Mouse (Mus musculus): ENCODE measurements around the gene Ctnnbip1. TPM values are rescaled to one million over a fixed set of nuclear protein-coding genes. Genes with fewer than 3 reads are reported as not detected.

The Ctnnbip1 gene
- total RNA-seq, 1 experiment from 2014 or later, result 39.4 TPM

DNA sequence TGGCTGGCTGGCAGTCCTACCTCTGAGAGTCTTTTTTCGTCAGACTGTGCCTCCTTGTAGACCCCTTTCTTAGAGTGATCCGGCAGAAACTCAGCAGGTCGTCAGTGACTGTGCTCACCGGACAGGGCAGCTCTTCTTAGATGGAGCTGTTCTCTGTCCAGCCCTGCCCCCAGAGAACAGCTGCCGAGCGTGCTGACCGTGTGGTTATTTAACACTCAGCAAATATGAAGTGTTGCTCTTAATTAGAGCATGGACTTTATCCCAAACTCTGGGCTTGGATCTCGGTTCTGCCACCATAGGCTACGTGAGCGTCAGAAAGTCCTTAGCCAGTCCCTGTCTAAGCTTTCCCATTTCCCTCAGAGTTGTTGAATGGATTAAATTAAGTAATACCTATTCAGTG, 3.2 kb downstream of the Ctnnbip1 start:
- DNase-seq, result no peak

DNA sequence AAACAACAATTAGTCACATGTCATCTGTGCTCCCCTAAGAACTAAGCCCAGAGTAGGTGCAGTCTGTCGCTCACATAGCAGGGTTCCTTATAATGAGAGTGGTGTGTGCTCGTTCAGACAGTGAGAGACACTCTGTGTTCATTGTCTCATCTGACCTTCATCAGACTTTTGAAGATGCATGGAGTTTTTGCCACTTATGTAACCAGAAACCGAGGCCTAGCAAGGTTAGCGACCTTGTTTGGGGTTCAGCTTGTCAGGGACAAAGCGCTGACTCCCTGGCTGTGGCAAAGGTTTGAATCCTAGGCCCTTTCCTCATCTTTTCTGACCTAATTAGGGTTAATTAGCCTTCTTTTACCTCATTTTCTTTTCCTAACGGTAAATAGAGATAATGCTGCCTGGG, 5.9 kb downstream of the Ctnnbip1 start:
- no peak for DNase-seq

DNA sequence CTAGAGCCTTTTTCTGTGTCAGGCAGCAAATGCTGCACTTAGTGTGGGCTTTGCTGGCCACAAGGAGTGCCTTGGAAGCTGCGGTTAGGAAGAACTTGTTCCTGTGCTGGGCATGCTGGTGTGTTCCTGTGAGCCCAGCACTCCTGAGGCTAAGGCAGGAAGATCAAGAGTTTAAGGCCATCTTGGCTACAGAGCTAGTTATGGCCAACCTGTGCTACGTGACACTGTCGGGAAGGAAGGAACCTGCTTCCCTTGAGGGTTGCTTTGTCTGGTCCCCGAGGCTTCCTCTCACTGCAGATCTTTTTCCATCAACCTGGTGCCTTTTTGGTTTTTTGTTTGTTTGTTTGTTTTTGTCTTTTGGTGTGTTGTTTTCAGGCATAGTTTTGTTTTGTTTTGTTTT, 7.1 kb downstream of the Ctnnbip1 start:
- no peak for DNase-seq

- no peak for DNase-seq
These were observed 7.8 kb downstream of the Ctnnbip1 start for GRCm38 (mm10) chr4:149525811-149526210.

- no peak for DNase-seq
These were observed 8.3 kb downstream of the Ctnnbip1 start for GRCm38 (mm10) chr4:149526330-149526729.

DNA sequence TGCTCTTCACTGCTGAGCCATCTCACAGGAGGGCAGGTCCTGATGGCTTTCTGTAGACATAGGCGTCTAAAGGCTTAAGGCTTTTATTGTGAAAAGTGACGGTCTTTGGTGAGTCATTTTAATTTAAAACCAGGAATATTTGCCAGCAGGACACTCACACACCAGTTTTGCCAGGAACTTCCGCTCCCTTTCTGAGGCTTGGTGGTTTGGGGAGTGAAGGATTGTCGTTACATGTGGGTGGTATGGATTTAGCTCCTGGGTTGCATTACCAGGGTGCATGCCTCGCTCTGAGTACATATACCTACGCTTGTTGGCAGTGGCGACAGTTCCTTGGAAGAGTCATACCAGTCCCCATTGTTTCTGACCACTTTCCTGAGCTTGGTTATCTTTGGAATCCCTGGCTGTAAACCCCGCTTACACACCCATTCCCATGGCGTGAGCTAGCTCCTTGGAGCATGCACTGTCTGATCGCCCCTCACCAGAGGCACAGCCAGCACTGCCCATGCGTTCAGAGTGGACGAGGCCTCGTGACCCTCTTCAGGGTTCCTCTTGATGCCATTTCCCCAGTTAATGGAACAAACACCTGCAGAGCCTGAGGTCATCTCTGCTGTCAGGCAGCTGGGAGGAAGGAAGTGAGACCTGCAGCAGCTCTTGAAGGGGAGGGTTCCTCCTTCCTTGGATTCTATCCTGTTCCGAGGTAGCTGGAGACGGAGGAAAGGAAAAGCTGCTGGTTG, 9.8 kb downstream of the Ctnnbip1 start:
- no peak for DNase-seq

- DNase-seq, result no peak
These were observed 11.7 kb downstream of the Ctnnbip1 start for GRCm38 (mm10) chr4:149529691-149530090.

DNA sequence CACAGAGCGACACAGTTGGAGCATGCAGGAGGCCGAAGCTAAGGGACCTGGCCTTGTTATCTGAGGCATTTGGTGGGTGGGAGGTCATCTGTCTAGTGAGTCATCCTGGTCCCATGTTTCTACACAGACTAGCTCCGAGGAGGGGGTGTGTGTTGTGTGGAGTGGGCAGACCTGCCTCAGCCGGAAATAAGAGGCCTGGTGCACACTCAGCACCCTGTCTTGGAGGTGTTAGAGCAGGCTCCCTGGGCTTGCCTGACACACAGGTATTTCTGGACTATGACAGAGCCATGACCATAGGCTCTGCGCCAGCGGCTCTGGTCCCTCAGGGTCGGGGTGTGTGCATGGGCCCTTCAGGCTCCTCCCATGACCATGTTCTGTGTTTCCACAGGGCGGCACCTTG, 21.4 kb downstream of the Ctnnbip1 start:
- DNase-seq, result peak; percentile 26

DNA sequence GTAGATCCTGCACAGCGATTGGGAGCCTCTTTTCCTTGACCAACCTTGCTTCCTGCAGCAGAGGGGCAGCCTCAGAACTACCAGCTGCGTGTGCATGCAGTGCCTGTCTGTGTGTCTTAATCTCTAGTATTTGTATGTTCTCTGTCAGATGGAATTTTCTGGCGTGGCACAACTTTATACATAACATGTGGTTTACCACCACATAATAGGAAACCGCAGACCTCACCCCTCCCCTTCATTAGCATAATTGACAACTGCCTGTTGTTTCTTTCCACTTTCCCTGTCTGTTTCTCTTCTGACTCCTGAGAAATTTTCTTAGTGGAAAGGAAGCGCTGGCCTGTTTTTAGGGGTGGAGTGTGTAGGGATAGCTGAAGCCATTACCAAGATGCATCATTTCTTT, 23.9 kb downstream of the Ctnnbip1 start:
- no peak for DNase-seq

- no peak for DNase-seq
These were observed 24.4 kb downstream of the Ctnnbip1 start for GRCm38 (mm10) chr4:149542431-149542830.

DNA sequence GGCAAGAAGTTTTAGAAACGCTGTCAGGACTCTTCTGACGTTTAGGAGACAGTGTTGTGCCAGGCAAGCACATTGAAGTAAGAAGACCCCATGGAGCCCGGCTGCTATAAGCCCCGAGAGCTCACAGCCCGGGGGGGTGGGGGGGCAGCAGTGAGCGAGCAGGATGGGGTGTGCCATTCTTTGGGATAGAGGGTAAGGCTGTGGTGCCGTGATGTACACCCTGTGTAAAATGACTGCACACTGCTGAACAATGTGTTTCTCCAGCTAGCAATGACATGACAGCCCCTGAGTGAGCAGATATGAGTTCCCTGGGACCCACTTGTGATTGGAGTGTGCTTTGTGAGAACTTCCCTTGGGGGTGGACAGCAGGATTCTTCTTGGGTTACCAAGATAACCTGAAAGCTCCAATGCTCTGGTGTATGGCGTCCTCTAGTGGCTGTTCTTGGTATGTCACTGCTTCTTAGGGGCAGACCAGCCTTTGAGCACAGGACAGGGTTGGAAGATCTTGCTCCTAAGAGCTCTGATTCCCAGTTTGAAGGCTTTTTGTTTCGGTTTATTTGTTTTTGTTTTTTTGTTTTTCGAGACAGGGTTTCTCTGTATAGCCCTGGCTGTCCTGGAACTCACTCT, 25.0 kb downstream of the Ctnnbip1 start:
- peak; percentile 79 for DNase-seq

DNA sequence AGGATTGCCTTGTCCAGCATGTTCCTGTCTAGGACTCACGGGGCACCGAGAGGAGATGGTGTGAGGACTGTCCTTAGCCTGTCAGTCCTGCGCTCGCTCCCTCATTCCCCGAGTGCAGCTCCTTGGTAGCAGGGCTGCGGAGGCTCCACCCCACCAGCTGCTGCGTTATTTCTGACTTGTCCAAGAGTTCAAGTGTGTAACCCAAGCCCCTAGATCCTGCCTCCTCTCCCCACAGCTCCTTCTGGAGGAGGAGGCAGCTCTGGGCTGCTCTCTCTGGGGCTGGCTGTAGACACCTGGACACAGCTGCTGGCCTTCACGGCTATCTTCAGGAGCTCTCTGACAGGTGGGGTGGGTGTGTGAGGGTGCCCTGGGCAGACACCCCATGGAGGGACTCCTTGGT, 26.9 kb downstream of the Ctnnbip1 start:
- DNase-seq, result no peak

DNA sequence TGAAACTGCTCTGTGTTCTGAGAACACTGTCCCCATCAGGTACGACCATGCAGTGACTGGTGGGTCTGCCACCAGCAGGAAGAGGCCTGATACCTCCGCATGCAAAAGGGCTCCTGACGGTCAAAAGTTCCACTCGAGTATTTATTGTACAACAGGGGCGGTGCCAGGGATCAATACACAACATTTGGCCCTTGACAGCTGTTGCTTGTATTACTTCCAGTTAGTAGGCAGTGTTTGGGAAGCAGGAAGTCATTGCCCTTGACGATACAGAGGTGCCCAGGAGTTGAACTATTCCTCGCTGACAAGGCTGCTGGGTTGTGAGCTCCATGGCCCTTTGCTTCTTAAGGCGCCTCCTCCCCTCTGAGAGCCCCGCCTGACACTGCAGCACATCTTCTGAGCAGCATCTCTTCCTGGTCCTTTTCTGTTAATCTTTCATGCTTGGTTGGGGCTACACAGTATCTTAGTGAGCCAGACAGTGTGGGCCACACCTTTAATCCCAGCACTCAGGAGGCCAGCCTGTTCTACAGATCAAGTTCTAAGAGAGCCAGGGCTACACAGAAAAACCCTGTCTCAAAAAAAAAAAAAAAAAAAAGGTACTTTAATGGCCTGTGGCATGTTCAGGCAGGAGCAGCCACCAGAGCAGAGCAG, 28.9 kb downstream of the Ctnnbip1 start:
- DNase-seq, result no peak

GRCm38 (mm10) chr4:149547523-149547922, 29.5 kb downstream of the Ctnnbip1 start:
- no peak for DNase-seq

GRCm38 (mm10) chr4:149549221-149549925, 31.3 kb downstream of the Ctnnbip1 start:
- peak; percentile 64 for DNase-seq

DNA sequence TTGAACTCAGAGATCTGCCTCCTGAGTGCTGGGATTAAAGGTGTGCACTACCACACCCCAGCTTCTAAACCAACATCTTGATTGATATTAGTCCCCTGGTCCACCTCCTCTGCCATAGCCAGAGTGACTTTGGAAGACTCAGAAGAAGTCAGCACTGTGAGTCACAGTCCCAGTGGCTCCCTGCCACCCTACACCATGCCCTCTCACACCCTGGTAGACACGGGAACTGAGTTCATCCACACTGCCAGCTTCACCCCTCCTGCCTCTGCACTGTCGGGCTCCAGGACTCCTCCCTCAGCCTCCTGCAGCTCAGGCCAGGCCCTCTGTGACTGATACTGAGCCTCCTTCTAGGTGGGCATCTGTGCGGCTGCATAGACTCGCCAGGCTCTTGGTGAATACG, 32.8 kb downstream of the Ctnnbip1 start:
- DNase-seq, result no peak

GRCm38 (mm10) chr4:149551696-149552095, 33.7 kb downstream of the Ctnnbip1 start:
- DNase-seq, result no peak

DNA sequence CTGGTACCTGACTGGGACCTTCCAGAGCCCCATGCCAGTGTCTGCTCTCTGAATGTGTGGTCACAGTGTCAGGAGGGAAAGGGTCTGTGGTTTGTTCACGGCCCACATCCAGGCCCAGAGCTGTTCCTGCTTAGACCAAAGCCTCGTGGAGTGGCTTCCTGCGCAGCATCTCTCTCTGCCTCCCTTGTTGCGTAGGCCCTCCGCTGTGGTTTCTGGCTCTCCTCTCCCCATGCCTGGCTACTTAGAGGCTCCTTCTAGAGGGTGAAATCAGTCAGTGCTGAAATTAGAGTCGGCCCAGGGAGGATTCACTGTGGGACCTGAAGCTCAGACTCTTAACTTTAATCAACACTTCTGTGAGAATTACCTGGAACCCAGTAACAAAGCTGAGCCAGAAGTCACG, 35.8 kb downstream of the Ctnnbip1 start:
- DNase-seq, result no peak

- no peak for DNase-seq
These were observed 38.1 kb downstream of the Ctnnbip1 start for GRCm38 (mm10) chr4:149556111-149556510.

- no peak for DNase-seq
These were observed 39.9 kb downstream of the Ctnnbip1 start for GRCm38 (mm10) chr4:149557905-149558304.

GRCm38 (mm10) chr4:149558389-149558788, 40.4 kb downstream of the Ctnnbip1 start:
- DNase-seq, result no peak

- DNase-seq, result no peak
These were observed 43.4 kb downstream of the Ctnnbip1 start for GRCm38 (mm10) chr4:149561392-149561791.
